ENCODE assay signal across 8 mouse cellular contexts in genomic region chr2:70126783-70127182, GRCm38 (mm10).
DNase-seq lines count a peak whose midpoint lies in the region; ATAC-seq lines count a peak whose summit lies in the region.

No protein-coding gene starts in this region.

- H3K36me3 ChIP-seq in hindbrain, embryonic 14.5 days (replicated peaks; ENCODE audit: control insufficient read depth, insufficient read depth), result no peaks in the 10 kb centered on the region

- peak overlapping the region; percentile 36; the same call in 1 of the 2 replicates for H3K9ac ChIP-seq in hindbrain, embryonic 14.5 days

- H3K27ac ChIP-seq in hindbrain, embryonic 14.5 days, result peak overlapping the region; percentile 77

- no peaks in the 10 kb centered on the region for H3K27me3 ChIP-seq in hindbrain, embryonic 14.5 days (ENCODE audit: control insufficient read depth, insufficient read depth, low read length)

- H3K9me3 ChIP-seq in hindbrain, embryonic 14.5 days (ENCODE audit: control insufficient read depth, low read length), result no peaks in the 10 kb centered on the region

- H3K4me3 ChIP-seq in hindbrain, embryonic 14.5 days (replicated peaks; ENCODE audit: low read length), result no peak overlapping the region

- peak; percentile 91 for ATAC-seq in hindbrain, embryonic 14.5 days (ENCODE audit: low FRiP score)
- ATAC-seq in megakaryocyte, adult 5-6 weeks (ENCODE audit: poor library complexity, severe bottlenecking), result peak; percentile 90

- peak overlapping the region; percentile 42 for H3K4me2 ChIP-seq in hindbrain, embryonic 14.5 days (replicated peaks)

- peaks cover 17% of the 10 kb centered on the region for H3K4me1 ChIP-seq in hindbrain, embryonic 14.5 days (replicated peaks; ENCODE audit: control insufficient read depth, insufficient read depth, low read length)

- DNase-seq in MN1 (ENCODE audit: low spot score), result peak; percentile 60
- peak; percentile 60 for DNase-seq in cerebellum, adult 9-10 months
- DNase-seq in frontal cortex, postnatal 14 days (ENCODE audit: low spot score in 2 of 2), result peak; percentile 83 to 89
- peak; percentile 97 for DNase-seq in hindbrain, embryonic 14.5 days (ENCODE audit: low spot score)
- peak; percentile 93 to 98 for DNase-seq in layer of hippocampus, postnatal 25 days (ENCODE audit: extremely low spot score in 1 of 2, low spot score in 1 of 2)
- peak; percentile 90 to 95 for DNase-seq in right cerebral cortex, adult 2 months (ENCODE audit: low spot score in 2 of 2)
- peak; percentile 25 for DNase-seq in urinary bladder, postnatal 10 days (ENCODE audit: low spot score)

- WGBS in hindbrain, embryonic 14.5 days, result under 1% methylated on average over 13 of the region's 13 CpGs

Comparison
In these comparisons a context has a peak if more than half of its experiments do, and no peak if none do; other contexts are left out.
1. DNase-seq: peak in every context shown above with its lines; median percentile 97 in hindbrain, embryonic 14.5 days; 96 in layer of hippocampus, postnatal 25 days; 92 in right cerebral cortex, adult 2 months; 86 in frontal cortex, postnatal 14 days; 60 in MN1; 60 in cerebellum, adult 9-10 months; 25 in urinary bladder, postnatal 10 days.